Mouse (Mus musculus) intestine, embryonic 16.5 days (tissue): ENCODE measurements around the gene Scarb1. TPM values are rescaled to one million over a fixed set of nuclear protein-coding genes. Genes with fewer than 3 reads are reported as not detected.

Experiments used
- ATAC-seq: fragments of 200-750 bp; cut with Nextera tagmentation; 2 replicates; pipeline ENCODE4 v1.8.0; 2017; ENCODE audit warnings: moderate TSS enrichment, moderate library complexity
- H3K27ac ChIP-seq: fragments of 300-500 bp; sonication (generic); 2 replicates; pipeline ENCODE4 v1.5.1; 2014; ENCODE audit warnings: mild to moderate bottlenecking, low read length
- H3K27me3 ChIP-seq: fragments of 300-500 bp; sonication (generic); replicated peaks from 2 replicates; pipeline ENCODE4 v1.6.1; 2014; ENCODE audit warnings: low read length, control low read depth, mixed read lengths; ENCODE audit not compliant: control insufficient read depth, insufficient read depth
- H3K36me3 ChIP-seq: fragments of 300-500 bp; sonication (generic); 2 replicates; pipeline ENCODE4 v1.6.1; 2014; ENCODE audit warnings: low read length, control low read depth; ENCODE audit not compliant: control insufficient read depth, insufficient read depth
- H3K4me1 ChIP-seq: fragments of 300-500 bp; sonication (generic); 2 replicates; pipeline ENCODE4 v1.6.1; 2014; ENCODE audit warnings: low read length, control low read depth, mixed read lengths; ENCODE audit not compliant: control insufficient read depth, insufficient read depth
- H3K4me2 ChIP-seq: fragments of 300-500 bp; sonication (generic); 2 replicates; pipeline ENCODE4 v1.6.1; 2014; ENCODE audit warnings: low read depth, low read length, control low read depth
- H3K4me3 ChIP-seq: fragments of 300-500 bp; sonication (generic); 2 replicates; pipeline ENCODE4 v1.5.1; 2014; ENCODE audit warnings: mild to moderate bottlenecking, low read length
- H3K9ac ChIP-seq: fragments of 300-500 bp; sonication (generic); 2 replicates; pipeline ENCODE4 v1.6.1; 2014; ENCODE audit warnings: low read depth, low read length
- H3K9me3 ChIP-seq: fragments of 300-500 bp; sonication (generic); 2 replicates; pipeline ENCODE4 v1.6.1; 2016; ENCODE audit warnings: low read length, control low read depth; ENCODE audit not compliant: control insufficient read depth
- WGBS: fragments of 180-500 bp; shearing (Covaris S2); extraction: QIAGEN DNeasy Blood & Tissue Kit; methylation state at CpG from one replicate; pipeline ENCODE4 v1.1.7; 2014; 5-methylcytosine and 5-hydroxymethylcytosine counted together
- polyA plus RNA-seq: library from polyadenylated mRNA; unstranded; fragments of >200 nt; fragmentation: Nextera tagmentation; extraction: Ambion mirVana; gene quantifications from 2 replicates; pipeline ENCODE4 v1.2.1, GENCODE M21; 2015

Scarb1 gene
- polyA plus RNA-seq, 1 experiment from 2014 or later = 73.1 TPM

GRCm38 (mm10) chr5:125354885-125355492 lies 14.1 kb upstream of the Scarb1 start:
- Histone ChIP-seq H3K27ac (no peak overlapping the region), H3K4me1 (no peaks in the 10 kb centered on the region), H3K4me2 (no peak overlapping the region), H3K9me3 (no peaks in the 10 kb centered on the region; the same call in 1 of the 2 replicates), H3K36me3 (no peaks in the 10 kb centered on the region), H3K4me3 (no peak overlapping the region), H3K27me3 (no peaks in the 10 kb centered on the region), H3K9ac (no peak overlapping the region)
- 45% methylated on average over 7 of the region's 7 CpGs for WGBS
- ATAC-seq = no peak

- Histone ChIP-seq H3K4me2 (no peak overlapping the region), H3K4me1 (0 out of 2 replicates have a peak, but pooled peaks cover 3% of the 10 kb centered on the region), H3K27ac (no peak overlapping the region), H3K9ac (no peak overlapping the region), H3K36me3 (no peaks in the 10 kb centered on the region), H3K4me3 (no peak overlapping the region), H3K9me3 (no peaks in the 10 kb centered on the region; the same call in 1 of the 2 replicates), H3K27me3 (no peaks in the 10 kb centered on the region)
- no peak for ATAC-seq
- WGBS = 97% methylated on average over 5 of the region's 5 CpGs
Measured at GRCm38 (mm10) chr5:125352781-125353294, 11.9 kb upstream of the Scarb1 start.

GRCm38 (mm10) chr5:125351939-125352338 lies 11.0 kb upstream of the Scarb1 start:
- 91% methylated on average over 5 of the region's 5 CpGs for WGBS
- ATAC-seq = no peak

GRCm38 (mm10) chr5:125351057-125351456 lies 10.2 kb upstream of the Scarb1 start:
- Histone ChIP-seq H3K4me2 (no peak overlapping the region), H3K4me1 (0 out of 2 replicates have a peak, but pooled peaks cover 3% of the 10 kb centered on the region), H3K36me3 (no peaks in the 10 kb centered on the region), H3K9ac (no peak overlapping the region), H3K9me3 (no peaks in the 10 kb centered on the region; the same call in 1 of the 2 replicates), H3K4me3 (no peak overlapping the region), H3K27me3 (no peaks in the 10 kb centered on the region), H3K27ac (no peak overlapping the region)
- no peak for ATAC-seq
- WGBS = 75% methylated on average over 8 of the region's 8 CpGs

More at GRCm38 (mm10) chr5:125351939-125352338, 11.0 kb upstream of the Scarb1 start:
- H3K36me3 ChIP-seq = no peaks in the 10 kb centered on the region
- no peaks in the 10 kb centered on the region; the same call in 1 of the 2 replicates for H3K9me3 ChIP-seq
- no peak overlapping the region for H3K27ac ChIP-seq
- no peak overlapping the region for H3K9ac ChIP-seq
- H3K4me3 ChIP-seq = no peak overlapping the region
- 0 out of 2 replicates have a peak, but pooled peaks cover 3% of the 10 kb centered on the region for H3K4me1 ChIP-seq
- no peaks in the 10 kb centered on the region for H3K27me3 ChIP-seq
- H3K4me2 ChIP-seq = no peak overlapping the region

GRCm38 (mm10) chr5:125349391-125349790 lies 8.5 kb upstream of the Scarb1 start:
- Histone ChIP-seq H3K36me3 (no peaks in the 10 kb centered on the region), H3K4me2 (no peak overlapping the region), H3K27me3 (no peaks in the 10 kb centered on the region), H3K27ac (no peak overlapping the region), H3K4me1 (0 out of 2 replicates have a peak, but pooled peaks cover 3% of the 10 kb centered on the region), H3K4me3 (no peak overlapping the region), H3K9ac (no peak overlapping the region), H3K9me3 (no peaks in the 10 kb centered on the region; the same call in 1 of the 2 replicates)
- 78% methylated on average over 3 of the region's 3 CpGs for WGBS
- no peak for ATAC-seq

GRCm38 (mm10) chr5:125348487-125348886 lies 7.6 kb upstream of the Scarb1 start:
- peak; percentile 41; the same call in 1 of the 2 replicates for ATAC-seq
- H3K4me2 ChIP-seq = no peak overlapping the region
- no peak overlapping the region for H3K27ac ChIP-seq
- no peaks in the 10 kb centered on the region for H3K27me3 ChIP-seq
- WGBS = 36% methylated on average over 8 of the region's 8 CpGs
- no peaks in the 10 kb centered on the region for H3K36me3 ChIP-seq
- H3K9ac ChIP-seq = no peak overlapping the region
- no peak overlapping the region for H3K4me3 ChIP-seq
- 0 out of 2 replicates have a peak, but pooled peaks cover 3% of the 10 kb centered on the region for H3K4me1 ChIP-seq
- H3K9me3 ChIP-seq = no peaks in the 10 kb centered on the region; the same call in 1 of the 2 replicates

GRCm38 (mm10) chr5:125348067-125348466 lies 7.2 kb upstream of the Scarb1 start:
- Histone ChIP-seq H3K36me3 (no peaks in the 10 kb centered on the region), H3K9ac (no peak overlapping the region), H3K9me3 (no peaks in the 10 kb centered on the region; the same call in 1 of the 2 replicates), H3K4me2 (no peak overlapping the region), H3K27me3 (no peaks in the 10 kb centered on the region), H3K4me1 (0 out of 2 replicates have a peak, but pooled peaks cover 3% of the 10 kb centered on the region), H3K4me3 (no peak overlapping the region), H3K27ac (no peak overlapping the region)
- ATAC-seq = peak; percentile 85
- 65% methylated on average over 7 of the region's 7 CpGs for WGBS

- H3K36me3 ChIP-seq = no peaks in the 10 kb centered on the region
- H3K4me2 ChIP-seq = no peak overlapping the region
- no peak overlapping the region for H3K9ac ChIP-seq
- ATAC-seq = no peak
- H3K9me3 ChIP-seq = no peaks in the 10 kb centered on the region
- H3K4me1 ChIP-seq = peaks cover 14% of the 10 kb centered on the region
- no peaks in the 10 kb centered on the region for H3K27me3 ChIP-seq
- no peak overlapping the region for H3K27ac ChIP-seq
- no peak overlapping the region for H3K4me3 ChIP-seq
- WGBS = 94% methylated on average over 6 of the region's 6 CpGs
Measured at GRCm38 (mm10) chr5:125344296-125344695, 3.4 kb upstream of the Scarb1 start.

- peak overlapping the region; percentile 84 for H3K4me2 ChIP-seq
- H3K27ac ChIP-seq = no peak overlapping the region
- WGBS = 53% methylated on average over 14 of the region's 14 CpGs
- H3K27me3 ChIP-seq = no peaks in the 10 kb centered on the region
- no peaks in the 10 kb centered on the region for H3K9me3 ChIP-seq
- peak; percentile 7; the same call in 1 of the 2 replicates for ATAC-seq
- peak overlapping the region; percentile 70 for H3K4me3 ChIP-seq
- peak overlapping the region; percentile 71 for H3K9ac ChIP-seq
- no peaks in the 10 kb centered on the region for H3K36me3 ChIP-seq
- peaks cover 29% of the 10 kb centered on the region for H3K4me1 ChIP-seq
Measured at GRCm38 (mm10) chr5:125341459-125342090, 681 bp upstream of the Scarb1 start.
